Mouse (Mus musculus) E14TG2a.4 (cell line): ENCODE data around the gene Il25.

Experiments used
- CTCF ChIP-seq: conservative IDR thresholded peaks from 2 replicates; pipeline ENCODE4 v1.5.1; 2014; ENCODE audit warnings: low read length
- NANOG ChIP-seq: IDR thresholded peaks from 2 replicates; pipeline ENCODE4 v1.6.1; 2014; ENCODE audit warnings: borderline replicate concordance, low read length, mixed read lengths

- TF ChIP-seq CTCF (no peak), NANOG (no peak)
Measured at GRCm38 (mm10) chr14:54955481-54955880, 23.0 kb downstream of the Il25 start.
